Mouse (Mus musculus) lung, postnatal 0 days (tissue): ENCODE measurements around the gene Dhcr24. TPM values are rescaled to one million over a fixed set of nuclear protein-coding genes. Genes with fewer than 3 reads are reported as not detected.

Source experiments
- ATAC-seq: fragments of 200-750 bp; cut with Nextera tagmentation; 2 replicates; pipeline ENCODE4 v1.8.0; 2017; ENCODE audit warnings: moderate library complexity
- DNase-seq: peaks from one replicate; pipeline ENCODE4 v3.0.0-alpha.2; 2016; ENCODE audit warnings: low spot score
- H3K27ac ChIP-seq: fragments of 300-500 bp; sonication (generic); 2 replicates; pipeline ENCODE4 v1.5.1; 2014; ENCODE audit warnings: antibody characterized with exemption, mild to moderate bottlenecking, low read length, mixed read lengths
- H3K27me3 ChIP-seq: fragments of 300-500 bp; sonication (generic); replicated peaks from 2 replicates; pipeline ENCODE4 v1.6.1; 2014; ENCODE audit warnings: low read length, mixed read lengths; ENCODE audit not compliant: insufficient read depth
- H3K36me3 ChIP-seq: fragments of 300-500 bp; sonication (generic); 2 replicates; pipeline ENCODE4 v1.6.1; 2014; ENCODE audit warnings: low read length, mixed read lengths; ENCODE audit not compliant: insufficient read depth
- H3K4me1 ChIP-seq: fragments of 300-500 bp; sonication (generic); 2 replicates; pipeline ENCODE4 v1.6.1; 2014; ENCODE audit warnings: antibody characterized with exemption, low read depth, low read length, mixed read lengths; ENCODE audit not compliant: insufficient read depth
- H3K4me2 ChIP-seq: fragments of 300-500 bp; sonication (generic); replicated peaks from 2 replicates; pipeline ENCODE4 v1.6.1; 2014; ENCODE audit warnings: low read depth, mild to moderate bottlenecking, low read length, moderate library complexity, mixed read lengths
- H3K4me3 ChIP-seq: fragments of 300-500 bp; sonication (generic); 2 replicates; pipeline ENCODE4 v1.5.1; 2014; ENCODE audit warnings: low read depth, low read length
- H3K9ac ChIP-seq: fragments of 300-500 bp; sonication (generic); replicated peaks from 2 replicates; pipeline ENCODE4 v1.6.1; 2014; ENCODE audit warnings: low read depth, mild to moderate bottlenecking
- H3K9me3 ChIP-seq: fragments of 300-500 bp; sonication (generic); 2 replicates; pipeline ENCODE4 v1.6.1; 2016; ENCODE audit warnings: low read length, mixed read lengths
- CTCF ChIP-seq: IDR thresholded peaks from 2 replicates; pipeline ENCODE4 v1.5.1; 2016; ENCODE audit warnings: antibody characterized with exemption, mild to moderate bottlenecking
- EP300 ChIP-seq: IDR thresholded peaks from 2 replicates; pipeline ENCODE4 v1.6.1; 2016; ENCODE audit warnings: antibody characterized with exemption, mild to moderate bottlenecking, control low read depth
- WGBS: fragments of 180-500 bp; shearing (Covaris S2); extraction: QIAGEN DNeasy Blood & Tissue Kit; methylation state at CpG from one replicate; pipeline ENCODE4 v1.1.7; 2014; 5-methylcytosine and 5-hydroxymethylcytosine counted together
- polyA plus RNA-seq: library from polyadenylated mRNA; unstranded; fragments of >200 nt; fragmentation: Nextera tagmentation; extraction: Ambion mirVana; gene quantifications from 2 replicates; pipeline ENCODE4 v1.2.1, GENCODE M21; 2015

The Dhcr24 gene
- polyA plus RNA-seq, 1 experiment from 2014 or later: 5.0 TPM

GRCm38 (mm10) chr4:106617056-106617455, 56.2 kb downstream of the Dhcr24 start, which contains the start of gene Lexm:
Lexm (minus strand) TSS chr4:106617241.
- peaks cover 5% of the 10 kb centered on the region; the same call in 1 of the 2 replicates for H3K27me3 ChIP-seq
- H3K36me3 ChIP-seq: no peaks in the 10 kb centered on the region
- H3K9me3 ChIP-seq: no peaks in the 10 kb centered on the region
- WGBS: 1% methylated on average over 17 of the region's 19 CpGs
- TF ChIP-seq EP300 (no peak), CTCF (no peak)
- H3K4me3 ChIP-seq: no peak within 1 kb of the TSS
- peaks cover 3% of the 10 kb centered on the region; the same call in 1 of the 2 replicates for H3K4me1 ChIP-seq
- H3K9ac ChIP-seq: no peak within 1 kb of the TSS
- DNase-seq (no peak), ATAC-seq (peak; percentile 26; the same call in 1 of the 2 replicates)
- no peak within 1 kb of the TSS for H3K27ac ChIP-seq
- H3K4me2 ChIP-seq: peak within 1 kb of the TSS; percentile 19; the same call in 1 of the 2 replicates

GRCm38 (mm10) chr4:106618898-106619297, 58.1 kb downstream of the Dhcr24 start:
- H3K27ac ChIP-seq: no peak overlapping the region
- H3K9ac ChIP-seq: no peak overlapping the region
- H3K36me3 ChIP-seq: no peaks in the 10 kb centered on the region
- ATAC-seq (no peak), DNase-seq (no peak)
- no peak overlapping the region for H3K4me2 ChIP-seq
- H3K9me3 ChIP-seq: no peaks in the 10 kb centered on the region
- H3K4me1 ChIP-seq: peaks cover 3% of the 10 kb centered on the region; the same call in 1 of the 2 replicates
- no peak for TF ChIP-seq EP300
- TF ChIP-seq CTCF: no peak
- 81% methylated on average over 4 of the region's 4 CpGs for WGBS
- no peak overlapping the region for H3K4me3 ChIP-seq
- peaks cover 14% of the 10 kb centered on the region for H3K27me3 ChIP-seq

DNA sequence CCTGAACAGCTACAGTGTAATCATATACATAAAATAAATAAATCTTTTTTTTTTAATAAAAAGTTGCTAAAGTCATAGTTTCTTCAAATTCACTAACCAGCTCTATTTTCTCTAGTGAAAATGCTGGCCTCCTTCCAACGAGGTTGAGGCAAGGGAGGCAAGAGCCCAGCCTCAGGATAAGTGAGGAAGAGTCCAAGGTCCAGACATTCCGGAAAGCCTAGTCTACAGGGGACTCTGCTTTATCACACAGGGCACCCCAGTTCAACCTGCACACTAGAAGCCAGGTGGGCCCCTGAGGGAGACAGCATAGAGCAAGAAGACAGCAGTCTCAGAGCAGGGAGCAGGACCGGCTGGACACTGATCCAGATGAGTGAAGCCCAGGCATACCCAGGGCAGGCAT, 60.6 kb downstream of the Dhcr24 start:
- ATAC-seq (no peak), DNase-seq (no peak)
- Histone ChIP-seq H3K36me3 (no peaks in the 10 kb centered on the region), H3K4me2 (no peak overlapping the region), H3K4me1 (peaks cover 3% of the 10 kb centered on the region; the same call in 1 of the 2 replicates), H3K9ac (no peak overlapping the region), H3K27ac (no peak overlapping the region), H3K9me3 (no peaks in the 10 kb centered on the region), H3K27me3 (peaks cover 14% of the 10 kb centered on the region), H3K4me3 (no peak overlapping the region)
- TF ChIP-seq CTCF (no peak), EP300 (no peak)
- 36% methylated on average over 3 of the region's 3 CpGs for WGBS

DNA sequence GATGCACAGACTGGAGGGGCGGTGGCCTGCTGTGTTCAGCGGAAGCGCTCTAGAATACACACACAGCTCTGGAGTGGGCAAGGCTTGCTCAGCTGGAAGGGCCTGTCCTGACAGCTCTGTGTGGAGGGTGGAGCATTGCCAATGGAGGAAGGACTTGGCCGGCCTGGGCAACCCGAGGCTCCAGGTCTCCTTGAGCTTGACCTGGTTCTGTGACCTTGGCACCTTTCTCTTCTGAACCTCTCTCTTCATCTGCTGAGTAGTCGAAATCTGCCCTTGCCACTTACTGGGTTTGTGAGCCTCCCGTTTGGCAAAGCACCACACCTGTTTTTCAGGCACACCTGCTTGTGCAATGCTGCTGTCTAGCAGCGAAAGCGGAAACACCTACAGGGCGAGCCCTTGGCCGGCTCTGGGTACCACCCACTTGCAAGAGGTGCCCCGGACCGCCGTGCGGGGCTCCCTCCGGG, 61.2 kb downstream of the Dhcr24 start, which contains the start of gene Ttc22:
TSS of gene Ttc22 (plus strand) at position 403 of the 464 bp plus-strand sequence.
- H3K9ac ChIP-seq: no peak within 1 kb of the TSS
- H3K27ac ChIP-seq: no peak within 1 kb of the TSS

DNA sequence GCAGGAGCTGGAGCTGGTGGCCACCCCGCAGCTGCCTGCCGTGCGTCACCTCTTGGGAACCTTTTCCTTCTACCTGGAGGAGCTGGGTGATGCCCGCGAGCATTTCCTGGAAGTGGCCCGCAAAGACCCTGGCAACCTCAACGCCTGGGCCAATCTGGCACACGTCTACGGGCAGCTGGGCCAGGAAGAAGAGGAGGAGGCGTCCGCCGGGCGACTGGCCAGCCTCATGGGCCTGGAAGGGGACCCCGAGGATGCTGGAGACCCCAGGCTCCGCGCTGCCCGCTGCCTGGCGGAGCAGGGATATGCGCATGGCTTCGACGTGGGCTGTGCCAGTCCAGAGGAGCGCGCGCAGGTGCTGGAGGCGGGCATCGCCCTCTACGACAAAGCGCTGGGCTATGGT, 61.9 kb downstream of the Dhcr24 start:
- ATAC-seq (0 out of 2 replicates have a peak, but pooled peaks have one; percentile 4), DNase-seq (no peak)
- H3K36me3 ChIP-seq: no peaks in the 10 kb centered on the region
- no peaks in the 10 kb centered on the region for H3K4me1 ChIP-seq
- no peaks in the 10 kb centered on the region for H3K9me3 ChIP-seq
- peaks cover 11% of the 10 kb centered on the region for H3K27me3 ChIP-seq
- no peak overlapping the region for H3K9ac ChIP-seq
- TF ChIP-seq EP300 (no peak), CTCF (no peak)
- no peak overlapping the region for H3K27ac ChIP-seq
- WGBS: 31% methylated on average over 26 of the region's 28 CpGs
- peak overlapping the region; percentile 31; the same call in 1 of the 2 replicates for H3K4me3 ChIP-seq
- peak overlapping the region; percentile 57 for H3K4me2 ChIP-seq

More for the DNA sequence above, 61.2 kb downstream of the Dhcr24 start, which contains the start of gene Ttc22:
- Histone ChIP-seq H3K4me3 (peak within 1 kb of the TSS; percentile 31; the same call in 1 of the 2 replicates), H3K9me3 (no peaks in the 10 kb centered on the region), H3K4me1 (peaks cover 2% of the 10 kb centered on the region; the same call in 1 of the 2 replicates), H3K27me3 (peaks cover 14% of the 10 kb centered on the region), H3K4me2 (peak within 1 kb of the TSS; percentile 57), H3K36me3 (no peaks in the 10 kb centered on the region)
- DNase-seq (peak; percentile 57), ATAC-seq (peak; percentile 86)
- TF ChIP-seq CTCF (no peak), EP300 (no peak)
- 13% methylated on average over 16 of the region's 16 CpGs for WGBS

DNA sequence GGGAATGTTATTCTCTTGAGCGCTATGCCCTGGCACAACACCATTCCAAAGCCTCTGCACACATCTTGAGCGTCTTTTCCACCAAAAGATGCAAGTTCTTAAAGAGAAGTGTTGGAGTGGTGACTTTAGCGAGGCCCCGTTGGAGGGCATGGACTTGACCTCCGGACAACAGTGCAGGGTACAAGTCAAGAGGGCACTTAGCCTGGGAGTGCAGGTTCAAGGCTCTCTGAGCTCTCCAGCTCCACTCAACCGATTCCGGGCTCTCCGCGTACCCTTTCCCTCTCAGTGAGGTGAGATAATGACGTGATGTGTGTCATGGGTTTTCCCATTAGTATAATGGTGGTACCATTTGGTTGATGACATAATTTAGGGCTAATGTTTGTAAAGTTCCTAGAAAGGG, 63.4 kb downstream of the Dhcr24 start:
- H3K27me3 ChIP-seq: peaks cover 9% of the 10 kb centered on the region; the same call in 1 of the 2 replicates
- DNase-seq (no peak), ATAC-seq (no peak)
- no peaks in the 10 kb centered on the region for H3K36me3 ChIP-seq
- WGBS: 66% methylated on average over 10 of the region's 10 CpGs
- TF ChIP-seq EP300 (no peak), CTCF (no peak)
- no peak overlapping the region for H3K9ac ChIP-seq
- no peaks in the 10 kb centered on the region for H3K9me3 ChIP-seq
- H3K4me3 ChIP-seq: no peak overlapping the region
- no peaks in the 10 kb centered on the region for H3K4me1 ChIP-seq
- H3K4me2 ChIP-seq: no peak overlapping the region
- no peak overlapping the region for H3K27ac ChIP-seq
